Mouse (Mus musculus): ENCODE data around the gene Txndc5. TPM values are rescaled to one million over a fixed set of nuclear protein-coding genes. Genes with fewer than 3 reads are reported as not detected.

The Txndc5 gene
- total and polyA plus RNA-seq, 2 experiments from 2014 or later = 78.8 to 111 TPM

DNA sequence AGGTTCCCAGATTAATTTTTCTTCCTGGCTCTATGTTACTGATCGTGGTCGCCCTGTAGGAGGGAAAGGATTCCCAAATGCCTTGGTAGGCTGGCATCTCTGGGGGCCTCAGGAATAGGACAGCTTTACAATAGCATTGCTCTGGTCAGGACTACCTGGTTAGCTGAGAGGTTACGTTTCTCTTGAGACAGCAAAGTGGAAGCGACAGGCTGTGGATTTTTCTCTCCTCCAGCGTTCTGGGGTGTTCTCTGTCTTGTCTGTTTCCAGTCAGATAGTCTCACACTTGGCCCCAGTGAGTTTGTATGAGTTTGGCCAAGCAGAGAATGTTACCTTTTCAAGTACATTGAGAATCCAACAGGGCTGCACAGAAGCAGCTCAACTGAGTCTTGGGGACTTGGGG, 77.2 kb downstream of the Txndc5 start:
- TF ChIP-seq CTCF (IDR thresholded peaks at IDR 0.05; ENCODE audit: low read depth) (no peak), EP300 (IDR thresholded peaks at IDR 0.05; ENCODE audit: low read depth) (no peak)
- H3K27me3 ChIP-seq (ENCODE audit: control insufficient read depth, insufficient read depth, low read length) = no peaks in the 10 kb centered on the region
- H3K27ac ChIP-seq (ENCODE audit: low read depth) = no peak overlapping the region
- DNase-seq (ENCODE audit: low spot score) (no peak), ATAC-seq (ENCODE audit: insufficient read depth, low read depth) (no peak)
- no peaks in the 10 kb centered on the region for H3K9me3 ChIP-seq (replicated peaks; ENCODE audit: control insufficient read depth, low read length)
- H3K9ac ChIP-seq (replicated peaks; ENCODE audit: low read depth, low read length) = no peak overlapping the region
- no peak overlapping the region for H3K4me2 ChIP-seq (ENCODE audit: low read depth, low read length)
- 0 out of 2 replicates have a peak, but pooled peaks cover 5% of the 10 kb centered on the region for H3K4me1 ChIP-seq (ENCODE audit: control insufficient read depth, insufficient read depth)
- no peaks in the 10 kb centered on the region for H3K36me3 ChIP-seq (replicated peaks; ENCODE audit: control insufficient read depth, insufficient read depth, low read length)
- 80% methylated on average over 5 of the region's 5 CpGs for WGBS
- no peak overlapping the region for H3K4me3 ChIP-seq (ENCODE audit: low read depth, low read length)

Other genes starting within 250 kb of the Txndc5 start
- gene Bmp6, start 183.7 kb downstream of the Txndc5 start, total RNA-seq (2014; rRNA removed; ENCODE audit: low replicate concordance) = 15.6 and 19.2 TPM in 2 replicates
- 1.8 and 2.0 TPM in 2 replicates for gene Bmp6, start 183.7 kb downstream of the Txndc5 start, polyA plus RNA-seq (2015; fragmentation: Nextera tagmentation; extraction: Ambion mirVana)
- 8.5 and 10.4 TPM in 2 replicates for gene Bloc1s5, start 106.3 kb upstream of the Txndc5 start, total RNA-seq (2014; rRNA removed; ENCODE audit: low replicate concordance)
- 17.1 and 21.7 TPM in 2 replicates for gene Bloc1s5, start 106.3 kb upstream of the Txndc5 start, polyA plus RNA-seq (2015; fragmentation: Nextera tagmentation; extraction: Ambion mirVana)
- 11.0 and 15.3 TPM in 2 replicates for gene Eef1e1, start 130.2 kb upstream of the Txndc5 start, total RNA-seq (2014; rRNA removed; ENCODE audit: low replicate concordance)
- gene Eef1e1, start 130.2 kb upstream of the Txndc5 start, polyA plus RNA-seq (2015; fragmentation: Nextera tagmentation; extraction: Ambion mirVana) = 21.9 and 22.1 TPM in 2 replicates